Mouse (Mus musculus): ENCODE results near the gene Gstp1.

The Gstp1 gene

DNA sequence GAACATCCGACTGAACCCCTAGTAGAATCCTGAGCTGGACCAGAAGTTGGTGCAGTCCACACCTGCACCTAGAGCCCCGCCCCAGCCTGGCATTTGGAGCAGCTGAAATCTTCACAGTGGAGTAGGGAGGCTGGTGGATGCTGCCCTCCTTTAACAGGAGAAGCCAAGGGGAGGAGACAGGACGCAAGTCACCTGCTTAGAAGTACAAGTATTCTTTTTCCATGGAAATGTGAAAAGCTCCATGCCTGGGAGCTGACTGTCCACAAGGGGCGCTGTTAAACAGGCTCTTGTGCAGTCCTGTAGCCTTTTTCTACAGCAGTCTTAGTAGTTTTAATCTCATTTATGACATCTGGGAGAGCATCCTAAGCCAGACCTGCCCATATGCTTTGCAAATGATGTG lies 49.0 kb downstream of the Gstp1 start:
- in situ Hi-C loops (cut with MboI; ENCODE audit: unreplicated experiment in 2 of 2): no loop called here

GRCm38 (mm10) chr19:3988066-3988465 lies 49.7 kb downstream of the Gstp1 start:
- in situ Hi-C loops (cut with MboI; ENCODE audit: unreplicated experiment in 2 of 2): no loop called here

GRCm38 (mm10) chr19:3986334-3986733 lies 51.5 kb downstream of the Gstp1 start, which contains the start of gene Acy3:
Gene Acy3 (plus strand): TSS chr19:3986570.
- in situ Hi-C loops (cut with MboI; ENCODE audit: unreplicated experiment in 2 of 2): no loop called here

All from v-Abl transformed pro-B cells (cell line).